Mouse (Mus musculus) lung, postnatal 14 days (tissue): ENCODE results near the gene Slc16a10.
A peak's percentile ranks its signal among the peaks of the same experiment; 100 is the strongest.

ENCODE experiments used
- DNase-seq: peaks from one replicate; pipeline ENCODE4 v3.0.0; 2021

The Slc16a10 gene

GRCm38 (mm10) chr10:40141864-40142523 lies at the start of gene Slc16a10:
Slc16a10 (minus strand) TSS chr10:40142258.
- DNase-seq: peak; percentile 91

- no peak for DNase-seq
Measured at GRCm38 (mm10) chr10:40191338-40191979, 49.4 kb upstream of the Slc16a10 start.

GRCm38 (mm10) chr10:40190871-40191270 lies 48.8 kb upstream of the Slc16a10 start:
- no peak for DNase-seq

GRCm38 (mm10) chr10:40189689-40190088 lies 47.6 kb upstream of the Slc16a10 start:
- no peak for DNase-seq

GRCm38 (mm10) chr10:40188831-40189230 lies 46.8 kb upstream of the Slc16a10 start:
- DNase-seq: no peak

GRCm38 (mm10) chr10:40185956-40186355 lies 43.9 kb upstream of the Slc16a10 start:
- no peak for DNase-seq

GRCm38 (mm10) chr10:40180011-40180410 lies 38.0 kb upstream of the Slc16a10 start:
- no peak for DNase-seq

- no peak for DNase-seq
Measured at GRCm38 (mm10) chr10:40179142-40179541, 37.1 kb upstream of the Slc16a10 start.

- peak; percentile 75 for DNase-seq
Measured at GRCm38 (mm10) chr10:40177323-40177962, 35.4 kb upstream of the Slc16a10 start.

GRCm38 (mm10) chr10:40172136-40172535 lies 30.1 kb upstream of the Slc16a10 start:
- no peak for DNase-seq

- no peak for DNase-seq
Measured at GRCm38 (mm10) chr10:40171211-40171610, 29.2 kb upstream of the Slc16a10 start.

GRCm38 (mm10) chr10:40170141-40170558 lies 28.1 kb upstream of the Slc16a10 start:
- no peak for DNase-seq

GRCm38 (mm10) chr10:40169566-40169965 lies 27.5 kb upstream of the Slc16a10 start:
- DNase-seq: no peak

- DNase-seq: no peak
Measured at GRCm38 (mm10) chr10:40169088-40169487, 27.0 kb upstream of the Slc16a10 start.

- DNase-seq: no peak
Measured at GRCm38 (mm10) chr10:40164421-40165386, 22.6 kb upstream of the Slc16a10 start.

- DNase-seq: no peak
Measured at GRCm38 (mm10) chr10:40163914-40164313, 21.9 kb upstream of the Slc16a10 start.

- DNase-seq: no peak
Measured at GRCm38 (mm10) chr10:40163338-40163737, 21.3 kb upstream of the Slc16a10 start.

GRCm38 (mm10) chr10:40161701-40162255 lies 19.7 kb upstream of the Slc16a10 start:
- DNase-seq: no peak

- DNase-seq: no peak
Measured at GRCm38 (mm10) chr10:40161236-40161635, 19.2 kb upstream of the Slc16a10 start.

- no peak for DNase-seq
Measured at GRCm38 (mm10) chr10:40152550-40152857, 10.4 kb upstream of the Slc16a10 start.

- no peak for DNase-seq
Measured at GRCm38 (mm10) chr10:40151852-40152549, 9.9 kb upstream of the Slc16a10 start.

- DNase-seq: no peak
Measured at GRCm38 (mm10) chr10:40149584-40150145, 7.6 kb upstream of the Slc16a10 start.
